Mouse (Mus musculus) midbrain, postnatal 0 days (tissue): ENCODE measurements at regions not wholly inside any gene's neighbourhood (a gene's known extent, or its start where the extent isn't known, plus 50 kb on each side); places are given as distances from the start of the nearest gene placed in this dataset.

Source experiments
- ATAC-seq: fragments of 200-750 bp; cut with Nextera tagmentation; 2 replicates; pipeline ENCODE4 v1.8.0; 2017; ENCODE audit warnings: moderate number of reproducible peaks, mild to moderate bottlenecking, moderate TSS enrichment, moderate library complexity; ENCODE audit not compliant: low FRiP score
- DNase-seq: peaks from one replicate; pipeline ENCODE4 v3.0.0-alpha.2; 2015; ENCODE audit warnings: low spot score
- H3K27ac ChIP-seq: fragments of 300-500 bp; sonication (generic); 2 replicates; pipeline ENCODE4 v1.5.1; 2014; ENCODE audit warnings: low read depth, mild to moderate bottlenecking, low read length, mixed read lengths
- H3K27me3 ChIP-seq: fragments of 300-500 bp; sonication (generic); 2 replicates; pipeline ENCODE4 v1.6.1; 2014; ENCODE audit warnings: low read length, control low read depth, mixed read lengths; ENCODE audit not compliant: insufficient read depth
- H3K36me3 ChIP-seq: fragments of 300-500 bp; sonication (generic); 2 replicates; pipeline ENCODE4 v1.6.1; 2014; ENCODE audit warnings: low read length, control low read depth, mixed read lengths; ENCODE audit not compliant: insufficient read depth
- H3K4me1 ChIP-seq: fragments of 300-500 bp; sonication (generic); 2 replicates; pipeline ENCODE4 v1.6.1; 2014; ENCODE audit warnings: mild to moderate bottlenecking, control low read depth, antibody characterized with exemption, low read length, mixed read lengths; ENCODE audit not compliant: insufficient read depth
- H3K4me2 ChIP-seq: fragments of 300-500 bp; sonication (generic); 2 replicates; pipeline ENCODE4 v1.6.1; 2014; ENCODE audit warnings: low read depth, mild to moderate bottlenecking, low read length, mixed read lengths; ENCODE audit not compliant: poor library complexity, severe bottlenecking
- H3K4me3 ChIP-seq: fragments of 300-500 bp; sonication (generic); 2 replicates; pipeline ENCODE4 v1.5.1; 2014; ENCODE audit warnings: low read depth, mild to moderate bottlenecking, low read length, moderate library complexity
- H3K9ac ChIP-seq: fragments of 300-500 bp; sonication (generic); replicated peaks from 2 replicates; pipeline ENCODE4 v1.6.1; 2014; ENCODE audit warnings: mild to moderate bottlenecking, low read length, moderate library complexity, mixed read lengths; ENCODE audit not compliant: poor library complexity, severe bottlenecking
- H3K9me3 ChIP-seq: fragments of 300-500 bp; sonication (generic); 2 replicates; pipeline ENCODE4 v1.6.1; 2016; ENCODE audit warnings: low read length, control low read depth
- CTCF ChIP-seq: IDR thresholded peaks from 2 replicates; pipeline ENCODE4 v1.5.1; 2016; ENCODE audit warnings: antibody characterized with exemption, mild to moderate bottlenecking
- WGBS: fragments of 180-500 bp; shearing (Covaris S2); extraction: QIAGEN DNeasy Blood & Tissue Kit; methylation state at CpG from one replicate; pipeline ENCODE4 v1.1.7; 2014; 5-methylcytosine and 5-hydroxymethylcytosine counted together

DNA sequence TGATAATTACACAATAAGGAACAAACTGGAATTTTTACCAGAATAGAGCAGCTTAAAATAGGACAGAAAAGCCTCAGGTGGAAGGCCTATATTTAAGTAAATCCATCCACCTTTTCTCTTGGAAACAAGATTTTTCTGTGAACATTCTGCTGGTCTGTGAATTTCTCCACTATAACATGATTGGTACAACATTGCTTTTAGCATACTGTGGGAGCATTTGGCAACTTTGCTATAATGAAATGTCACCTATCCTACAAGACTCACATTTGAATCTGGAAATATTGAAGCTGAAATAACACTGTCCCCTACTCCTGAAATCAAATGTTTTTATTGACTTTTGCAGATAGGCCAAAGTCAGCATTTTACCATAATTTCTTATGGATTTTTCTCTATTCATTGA lies 607.0 kb upstream of the Steap1 start:
- Histone ChIP-seq H3K4me1 (no peaks in the 10 kb centered on the region), H3K27me3 (no peaks in the 10 kb centered on the region), H3K27ac (no peak overlapping the region), H3K36me3 (no peaks in the 10 kb centered on the region), H3K9me3 (peaks cover 4% of the 10 kb centered on the region; the same call in 1 of the 2 replicates), H3K4me2 (no peak overlapping the region), H3K9ac (no peak overlapping the region), H3K4me3 (no peak overlapping the region)
- DNase-seq = no peak
- ATAC-seq = no peak
- TF ChIP-seq CTCF = no peak

DNA sequence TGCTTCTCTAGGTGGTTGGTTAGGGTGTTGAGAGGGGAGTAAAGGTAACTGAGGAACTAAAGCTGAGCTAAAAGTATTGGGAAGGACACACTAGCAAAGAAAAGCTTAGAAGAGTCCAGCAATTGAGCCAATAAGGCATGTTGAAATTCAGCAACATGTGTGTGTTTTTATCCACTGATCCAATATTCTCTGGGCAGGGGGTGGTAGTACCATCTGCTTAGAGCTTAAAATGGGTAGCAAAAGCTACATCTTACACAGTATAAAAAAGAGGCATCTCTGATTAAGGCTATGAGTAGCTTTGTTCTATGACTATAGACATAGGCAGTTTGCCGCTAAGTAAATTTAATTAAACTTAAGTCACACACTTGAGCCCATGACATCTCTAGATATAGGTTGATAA lies 598.2 kb upstream of the Steap1 start:
- no peak overlapping the region for H3K9ac ChIP-seq
- no peaks in the 10 kb centered on the region for H3K36me3 ChIP-seq
- H3K4me2 ChIP-seq = no peak overlapping the region
- H3K4me1 ChIP-seq = no peaks in the 10 kb centered on the region
- DNase-seq = no peak
- WGBS = 98% methylated on average over 1 of the region's 1 CpGs
- no peaks in the 10 kb centered on the region for H3K9me3 ChIP-seq
- H3K4me3 ChIP-seq = no peak overlapping the region
- ATAC-seq = no peak
- no peak for TF ChIP-seq CTCF
- H3K27ac ChIP-seq = no peak overlapping the region
- no peaks in the 10 kb centered on the region for H3K27me3 ChIP-seq

- H3K4me2 ChIP-seq = no peak overlapping the region
- H3K9ac ChIP-seq = no peak overlapping the region
- TF ChIP-seq CTCF = no peak
- H3K36me3 ChIP-seq = no peaks in the 10 kb centered on the region
- DNase-seq (no peak), ATAC-seq (no peak)
- H3K9me3 ChIP-seq = no peaks in the 10 kb centered on the region
- no peak overlapping the region for H3K27ac ChIP-seq
- H3K4me1 ChIP-seq = no peaks in the 10 kb centered on the region
- no peaks in the 10 kb centered on the region for H3K27me3 ChIP-seq
- 78% methylated on average over 4 of the region's 4 CpGs for WGBS
- no peak overlapping the region for H3K4me3 ChIP-seq
Measured at GRCm38 (mm10) chr5:6344751-6345150, 595.6 kb upstream of the Steap1 start.

GRCm38 (mm10) chr5:6329611-6330010 lies 580.5 kb upstream of the Steap1 start:
- Histone ChIP-seq H3K9me3 (no peaks in the 10 kb centered on the region), H3K4me1 (no peaks in the 10 kb centered on the region), H3K27ac (no peak overlapping the region), H3K36me3 (no peaks in the 10 kb centered on the region), H3K9ac (no peak overlapping the region), H3K4me3 (no peak overlapping the region), H3K27me3 (no peaks in the 10 kb centered on the region), H3K4me2 (no peak overlapping the region)
- TF ChIP-seq CTCF = no peak
- ATAC-seq (no peak), DNase-seq (no peak)

GRCm38 (mm10) chr5:6328555-6328954 lies 579.4 kb upstream of the Steap1 start:
- no peaks in the 10 kb centered on the region for H3K4me1 ChIP-seq
- H3K27ac ChIP-seq = no peak overlapping the region
- ATAC-seq = no peak
- no peak for DNase-seq
- H3K4me2 ChIP-seq = no peak overlapping the region
- H3K9me3 ChIP-seq = no peaks in the 10 kb centered on the region
- no peak for TF ChIP-seq CTCF
- 20% methylated on average over 3 of the region's 3 CpGs for WGBS
- H3K4me3 ChIP-seq = no peak overlapping the region
- no peak overlapping the region for H3K9ac ChIP-seq
- H3K27me3 ChIP-seq = no peaks in the 10 kb centered on the region
- no peaks in the 10 kb centered on the region for H3K36me3 ChIP-seq

DNA sequence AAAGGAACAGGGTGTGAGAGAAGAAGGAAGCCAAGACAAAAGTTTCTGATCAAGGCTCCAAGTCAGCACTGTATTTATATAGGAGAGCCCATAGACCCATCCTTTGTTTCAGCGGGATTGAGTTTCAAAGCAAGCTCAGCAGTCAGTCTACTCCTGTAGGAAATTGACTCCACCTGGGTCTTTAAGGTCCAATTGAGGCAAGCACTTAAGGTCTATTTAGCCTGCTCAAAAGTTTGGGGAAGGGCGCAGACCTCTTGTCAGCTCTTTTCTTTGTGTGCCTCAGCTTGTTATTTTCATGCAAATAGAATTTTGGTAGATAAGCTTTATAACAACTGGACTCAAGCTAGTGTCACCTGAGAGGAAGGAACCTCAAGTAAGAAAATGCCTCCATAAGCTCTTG lies 549.4 kb upstream of the Steap1 start:
- Histone ChIP-seq H3K27ac (no peak overlapping the region), H3K9me3 (no peaks in the 10 kb centered on the region), H3K36me3 (no peaks in the 10 kb centered on the region), H3K27me3 (no peaks in the 10 kb centered on the region), H3K4me3 (no peak overlapping the region), H3K4me1 (no peaks in the 10 kb centered on the region), H3K4me2 (no peak overlapping the region), H3K9ac (no peak overlapping the region)
- ATAC-seq = no peak
- TF ChIP-seq CTCF = no peak
- 92% methylated on average over 2 of the region's 2 CpGs for WGBS
- no peak for DNase-seq

GRCm38 (mm10) chr5:6294336-6294735 lies 545.2 kb upstream of the Steap1 start:
- Histone ChIP-seq H3K27ac (no peak overlapping the region), H3K9ac (no peak overlapping the region), H3K27me3 (no peaks in the 10 kb centered on the region), H3K4me3 (no peak overlapping the region), H3K9me3 (no peaks in the 10 kb centered on the region), H3K4me2 (no peak overlapping the region), H3K4me1 (no peaks in the 10 kb centered on the region), H3K36me3 (no peaks in the 10 kb centered on the region)
- ATAC-seq (no peak), DNase-seq (peak; percentile 51)
- TF ChIP-seq CTCF = no peak
